Mouse (Mus musculus) 3134 (cell line): ENCODE data around the gene Edrf1.
"Not testable (repeated sequence)": the region's sequence is repeated elsewhere in the genome, so short reads cannot be mapped to it uniquely, and the experiment has no call there.

ENCODE experiments used
- DNase-seq: peaks from one replicate; pipeline ENCODE4 v3.0.0-alpha.2; 2011; ENCODE audit warnings: low spot score; ENCODE audit not compliant: insufficient read length; ENCODE audit errors: extremely low read depth

Edrf1 gene

DNA sequence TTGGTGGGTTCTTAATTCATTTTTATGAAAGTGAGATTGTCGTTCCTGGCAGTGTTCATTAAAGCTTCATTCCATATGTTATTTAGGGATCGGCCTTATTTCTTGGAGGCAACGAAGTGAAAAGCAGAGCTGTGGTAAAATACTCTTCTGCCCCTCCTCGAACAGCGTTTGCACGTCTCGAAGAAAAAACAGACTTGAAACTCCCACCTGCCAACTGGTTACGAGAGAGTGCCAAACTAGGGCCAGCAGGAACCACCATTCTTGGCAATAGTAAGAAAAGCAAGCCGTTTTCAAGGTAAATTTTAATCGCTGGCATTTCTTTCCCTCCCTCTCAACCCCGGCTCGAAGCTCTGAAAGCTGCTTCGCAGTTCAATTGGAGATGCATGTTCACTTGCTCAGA is 1.5 kb downstream of the Edrf1 start:
- no peak for DNase-seq

DNA sequence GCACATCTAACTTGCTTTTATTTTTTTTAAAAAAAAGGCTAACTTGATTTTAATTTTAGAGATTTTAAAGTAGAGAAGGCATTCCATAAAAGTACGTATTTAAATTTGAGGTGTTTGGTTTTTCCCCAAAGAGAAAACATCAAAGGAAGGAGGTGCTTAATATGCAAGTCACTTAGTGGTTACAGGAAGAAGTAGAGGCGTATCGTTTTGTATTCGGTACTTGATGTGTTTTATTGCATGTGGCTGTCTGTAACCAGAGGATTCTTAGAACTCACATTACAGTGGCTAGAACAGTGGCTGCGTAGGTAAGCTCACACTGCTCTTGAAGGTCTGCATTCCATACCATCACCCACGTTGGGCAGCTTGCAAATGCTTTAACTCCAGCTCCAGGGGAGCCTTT is 8.4 kb downstream of the Edrf1 start:
- no peak for DNase-seq

DNA sequence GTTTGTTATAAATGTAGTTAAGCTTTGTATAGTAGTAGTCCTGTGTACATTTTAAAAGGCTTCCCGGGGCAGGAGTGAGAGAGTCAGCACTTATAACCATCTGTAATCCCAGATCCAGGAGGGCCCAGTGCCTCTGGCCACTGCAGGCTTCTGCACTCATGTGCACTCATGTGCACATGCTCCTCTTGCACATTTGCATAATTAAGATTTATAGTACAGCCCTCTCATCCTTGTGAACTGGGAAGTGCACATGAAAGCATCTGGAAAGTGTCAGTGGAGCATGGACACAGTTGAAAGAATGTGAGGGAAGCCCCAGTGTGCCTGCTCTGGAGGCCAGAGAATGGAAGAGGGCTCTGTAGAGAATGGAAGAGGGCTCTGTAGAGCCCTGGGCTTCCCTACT is 25.1 kb downstream of the Edrf1 start:
- DNase-seq = no peak

DNA sequence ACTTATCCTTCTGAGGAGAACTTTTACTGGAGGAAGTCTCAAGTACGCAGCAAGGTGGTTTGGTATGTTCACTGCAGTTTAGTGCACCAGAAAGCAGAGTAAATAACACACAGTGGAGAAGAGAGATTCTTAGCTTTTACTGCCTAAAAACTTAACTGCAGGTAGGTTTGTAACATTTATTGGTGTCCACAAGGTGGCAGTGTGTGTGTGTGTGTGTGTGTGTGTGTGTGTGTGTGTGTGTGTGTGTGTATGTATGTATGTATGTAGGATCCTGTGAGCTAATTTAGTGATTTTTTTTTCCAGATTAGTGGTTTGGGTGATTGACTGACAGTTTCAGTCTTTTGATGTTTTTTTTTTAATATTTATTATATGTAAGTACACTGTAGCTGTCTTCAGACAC is 31.7 kb downstream of the Edrf1 start:
- DNase-seq = no peak

DNA sequence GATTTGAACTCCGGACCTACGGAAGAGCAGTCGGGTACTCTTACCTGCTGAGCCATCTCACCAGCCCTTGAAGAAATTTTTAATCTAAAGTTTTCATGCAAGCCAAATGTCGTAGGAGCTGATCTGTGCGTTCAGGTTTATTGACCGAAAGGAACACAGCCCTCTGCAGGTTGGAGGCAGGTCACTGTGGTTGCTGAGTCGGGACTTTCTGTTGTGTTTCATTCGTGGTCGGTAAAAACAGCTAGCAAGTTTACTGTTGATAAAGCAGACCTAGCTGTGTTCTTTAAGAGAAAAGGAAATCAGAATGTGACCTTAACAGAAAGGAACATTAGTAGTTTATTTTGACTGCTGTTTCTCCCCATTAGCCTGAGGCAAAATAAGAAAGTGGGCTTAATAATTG is 32.6 kb downstream of the Edrf1 start:
- no peak for DNase-seq

DNA sequence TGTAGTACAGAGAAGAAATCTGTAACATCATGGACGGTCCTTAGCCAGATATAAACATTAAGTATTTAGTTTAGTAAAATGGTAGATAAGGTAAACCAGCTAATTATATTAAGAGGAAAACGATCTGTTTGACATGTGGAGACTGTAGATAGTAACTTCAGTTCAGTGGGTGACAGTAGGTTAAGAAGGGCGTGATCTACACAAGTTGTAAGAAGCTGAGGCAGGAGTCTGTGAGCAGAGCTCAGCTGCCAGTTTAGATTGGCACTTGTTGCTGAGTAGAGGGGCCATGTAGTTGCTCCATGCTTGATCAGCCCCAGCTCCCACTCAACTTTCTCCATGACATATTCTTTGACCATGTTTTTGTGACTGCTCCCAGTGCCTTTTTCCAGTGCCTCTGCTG is 33.5 kb downstream of the Edrf1 start:
- no peak for DNase-seq

DNA sequence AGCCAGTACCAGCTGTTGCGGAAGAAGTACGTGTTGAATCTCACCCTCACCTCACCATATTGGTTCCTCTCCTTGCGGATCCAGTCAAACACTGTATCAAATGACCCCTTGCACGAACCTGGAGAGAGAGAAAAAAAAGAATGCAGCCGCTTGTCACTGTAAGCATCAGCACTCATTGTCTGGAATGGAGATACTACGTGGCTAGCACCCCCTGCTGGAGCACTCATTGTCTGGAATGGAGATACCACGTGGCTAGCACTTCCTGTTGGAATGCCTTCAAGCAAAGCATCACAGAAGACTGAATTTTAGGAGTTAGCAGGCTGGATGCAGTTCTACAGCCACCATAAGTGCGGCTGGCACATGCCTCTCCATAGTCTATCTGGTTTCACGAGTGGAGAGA is 38.7 kb downstream of the Edrf1 start:
- DNase-seq = no peak

DNA sequence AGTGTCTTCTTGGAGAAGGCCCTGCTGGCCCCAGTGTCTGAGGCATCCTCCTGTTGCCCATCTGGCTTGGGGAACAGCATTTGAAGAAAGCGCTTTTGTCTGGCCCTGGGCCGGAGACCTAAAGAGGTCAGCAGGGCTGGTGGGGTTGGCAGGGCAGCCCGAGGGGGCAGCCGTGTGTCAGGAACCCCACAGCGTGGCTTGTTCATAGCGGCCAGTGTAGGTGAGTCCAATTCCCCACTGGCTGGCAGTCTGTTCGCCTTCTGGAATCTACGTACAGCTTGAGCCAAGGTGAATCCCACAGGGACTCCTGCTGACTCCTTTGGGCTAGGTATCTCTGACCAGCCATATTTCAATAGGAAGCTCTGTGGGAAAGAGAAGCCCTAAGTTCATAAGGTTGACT is 41.4 kb downstream of the Edrf1 start:
- no peak for DNase-seq

DNA sequence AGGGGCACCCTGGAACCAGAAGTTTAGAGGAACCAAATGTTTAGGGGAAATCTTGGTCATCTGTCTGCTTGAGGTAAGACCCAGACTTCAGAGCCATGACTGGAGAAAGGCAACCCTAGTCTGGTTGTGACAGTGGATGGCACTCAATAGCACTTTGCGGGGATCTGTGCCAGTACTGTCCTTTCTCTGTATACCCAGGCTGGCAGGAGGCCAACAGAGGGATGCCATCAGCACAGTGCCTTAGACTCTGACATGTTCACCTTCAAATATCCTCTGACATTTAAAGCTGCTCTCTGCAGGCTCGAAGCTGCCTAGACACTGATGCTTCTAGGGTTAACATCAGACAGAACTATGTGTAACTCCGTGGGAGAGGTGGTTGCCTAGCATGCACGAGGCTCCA is 42.1 kb downstream of the Edrf1 start:
- no peak for DNase-seq

DNA sequence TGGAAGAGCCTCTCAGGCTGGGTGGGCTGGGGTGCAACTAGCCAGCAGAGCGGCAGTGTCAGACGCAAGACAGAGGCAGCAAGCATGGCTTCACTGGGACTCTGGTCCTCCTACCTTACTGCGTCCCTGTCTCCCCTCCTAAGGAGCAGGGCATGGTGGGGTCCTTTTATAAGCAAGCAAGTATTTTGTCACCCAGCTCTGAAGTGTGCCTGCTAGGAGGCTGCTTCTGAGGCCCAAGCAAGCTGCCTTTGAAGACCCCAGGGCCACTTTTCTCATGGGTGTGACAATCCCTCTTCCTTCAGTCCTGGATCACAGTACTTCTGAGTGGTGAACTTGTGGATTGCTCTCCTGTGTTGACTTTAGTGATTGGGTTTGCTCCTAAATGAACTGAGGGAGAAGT is 42.6 kb downstream of the Edrf1 start, which contains the start of gene Mmp21:
Gene Mmp21, minus strand, starts transcription at position 101 of the 400 bp plus-strand sequence.
- no peak for DNase-seq

DNA sequence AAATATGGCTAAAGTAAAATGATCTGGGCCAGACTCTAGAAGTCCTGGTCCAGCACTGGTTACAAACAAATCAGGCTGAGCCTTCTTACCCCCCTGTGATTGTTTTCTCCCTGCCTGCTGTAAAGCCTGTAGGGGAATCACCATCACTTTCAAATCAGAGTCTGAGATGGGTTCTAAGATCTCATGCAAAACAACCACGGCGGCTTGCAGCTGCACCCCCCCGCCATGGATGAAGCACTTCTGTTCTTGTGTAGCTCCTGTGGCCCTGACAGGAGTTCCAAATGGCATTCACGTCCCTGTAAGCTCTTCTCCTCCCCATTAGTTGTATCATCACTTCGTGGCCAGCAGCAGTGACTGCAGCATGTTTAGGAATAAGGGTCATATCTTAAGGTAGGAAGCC is 46.3 kb downstream of the Edrf1 start:
- DNase-seq = no peak

DNA sequence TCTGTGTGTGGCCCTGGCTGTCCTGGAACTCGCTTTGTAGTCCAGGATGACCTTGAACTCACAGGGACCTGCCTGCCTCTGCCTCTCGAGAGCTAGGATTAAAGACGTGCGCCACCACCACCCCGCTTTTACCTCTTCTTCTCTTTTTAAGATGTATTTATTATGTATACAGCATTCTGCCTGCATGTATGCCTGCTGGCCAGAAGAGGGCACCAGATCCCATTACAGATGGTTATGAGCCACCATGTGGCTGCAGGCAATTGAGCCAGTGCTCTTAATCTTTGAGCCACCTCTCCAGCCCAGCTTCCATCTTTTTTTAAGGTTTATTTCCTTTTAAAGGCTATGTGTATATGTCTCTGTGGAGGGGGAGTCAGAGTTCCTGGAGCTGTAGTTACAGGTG is 46.8 kb downstream of the Edrf1 start:
- DNase-seq = no peak

DNA sequence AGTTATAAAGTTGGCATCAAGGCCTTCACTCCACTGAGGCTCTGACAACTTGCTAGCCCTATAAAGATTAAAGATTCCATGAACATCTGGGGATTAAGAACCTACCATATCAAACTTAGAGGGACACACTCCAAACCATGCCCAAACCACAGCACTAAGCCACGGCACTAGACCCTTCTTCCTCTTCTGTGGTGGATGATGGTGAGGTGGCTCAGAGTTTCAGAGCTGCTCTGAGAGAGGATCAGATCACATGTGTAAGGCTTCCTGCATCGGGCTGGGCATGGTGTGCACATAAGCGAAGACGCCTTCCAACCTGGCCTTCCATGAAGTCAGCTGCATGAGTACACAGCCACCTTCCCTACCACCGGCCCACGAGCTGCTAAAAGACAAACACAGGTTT is 47.4 kb downstream of the Edrf1 start:
- DNase-seq = no peak

DNA sequence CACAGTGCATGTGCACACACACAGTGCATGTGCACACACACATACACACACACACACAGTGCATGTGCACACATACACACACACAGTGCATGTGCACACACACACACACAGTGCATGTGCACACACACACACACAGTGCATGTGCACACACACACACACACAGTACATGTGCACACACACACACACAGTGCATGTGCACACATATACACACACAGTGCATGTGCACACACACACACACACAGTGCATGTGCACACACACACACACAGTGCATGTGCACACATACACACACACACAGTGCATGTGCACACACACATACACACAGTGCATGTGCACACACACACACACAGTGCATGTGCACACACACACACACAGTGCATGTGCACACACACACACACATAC is 48.3 kb downstream of the Edrf1 start:
- DNase-seq = not testable (repeated sequence)

DNA sequence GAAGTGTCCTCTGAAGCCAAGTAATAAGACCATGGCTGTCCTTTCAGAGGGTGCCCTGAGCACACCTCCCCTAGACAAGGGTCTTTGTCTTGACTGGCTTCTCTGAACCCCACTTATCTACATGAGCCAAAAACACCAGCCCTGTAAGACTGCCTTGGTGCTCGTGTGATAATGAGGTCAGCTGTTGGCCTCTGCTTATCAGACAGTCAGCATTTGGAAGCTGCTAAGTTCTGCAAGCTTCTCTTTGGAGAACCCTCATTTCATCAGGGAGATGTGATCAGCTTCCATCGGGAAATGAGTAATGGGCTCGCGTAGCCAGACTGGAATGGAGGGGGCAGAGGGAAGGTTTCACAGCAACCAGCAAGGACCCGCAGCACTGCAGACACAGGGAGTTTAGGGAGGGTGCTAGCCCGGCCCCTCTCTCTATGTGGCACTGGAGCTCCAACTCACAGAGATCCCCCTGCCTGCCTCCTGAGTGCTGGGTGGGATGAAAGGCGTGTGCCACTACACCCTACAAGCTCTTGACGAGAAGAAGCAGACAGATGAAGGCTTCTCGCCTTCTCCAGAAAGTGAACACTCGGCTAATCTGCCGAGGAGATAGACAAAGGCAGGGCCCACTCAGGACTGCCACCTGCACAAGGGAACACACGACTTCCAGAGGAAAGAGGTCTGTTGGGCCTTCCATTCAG is 60.8 kb downstream of the Edrf1 start:
- no peak for DNase-seq

DNA sequence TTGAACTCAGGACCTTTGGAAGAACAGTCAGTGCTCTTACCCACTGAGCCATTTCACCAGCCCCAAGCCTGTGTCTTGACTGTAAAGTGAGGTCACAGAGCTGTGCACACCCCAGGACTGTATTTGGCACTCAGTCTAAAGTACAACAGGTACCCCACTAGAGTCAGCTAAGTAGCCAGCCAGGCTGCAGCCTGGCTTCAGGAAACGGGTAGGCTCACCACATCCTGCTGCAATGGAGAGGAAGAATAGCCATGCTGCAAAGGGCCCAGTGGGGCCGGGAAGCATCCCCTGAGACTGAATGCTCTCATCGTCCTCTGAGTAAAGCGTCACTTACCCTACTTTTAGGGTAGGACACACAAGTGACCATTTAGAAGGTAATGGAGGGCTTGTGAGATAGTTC is 62.5 kb downstream of the Edrf1 start:
- no peak for DNase-seq

DNA sequence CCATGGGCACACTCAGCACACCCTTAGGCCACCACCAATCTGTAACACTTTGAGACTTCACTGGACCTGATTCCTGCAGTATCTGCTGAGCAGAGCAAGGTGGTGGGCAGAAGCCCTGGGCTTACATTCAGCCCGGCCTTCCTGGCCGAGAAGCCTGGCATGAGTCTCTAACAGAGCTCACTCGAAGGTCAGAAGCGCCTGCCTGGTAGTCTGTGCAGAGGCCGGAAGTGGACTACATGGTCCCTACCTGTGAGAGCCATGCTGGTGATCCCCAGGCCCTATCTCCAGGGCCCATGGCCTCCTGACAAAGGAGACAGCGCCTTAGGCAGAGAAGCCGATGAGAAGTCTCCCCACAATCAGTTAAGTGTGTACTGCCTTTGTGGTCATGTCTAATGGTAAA is 64.0 kb downstream of the Edrf1 start:
- no peak for DNase-seq

DNA sequence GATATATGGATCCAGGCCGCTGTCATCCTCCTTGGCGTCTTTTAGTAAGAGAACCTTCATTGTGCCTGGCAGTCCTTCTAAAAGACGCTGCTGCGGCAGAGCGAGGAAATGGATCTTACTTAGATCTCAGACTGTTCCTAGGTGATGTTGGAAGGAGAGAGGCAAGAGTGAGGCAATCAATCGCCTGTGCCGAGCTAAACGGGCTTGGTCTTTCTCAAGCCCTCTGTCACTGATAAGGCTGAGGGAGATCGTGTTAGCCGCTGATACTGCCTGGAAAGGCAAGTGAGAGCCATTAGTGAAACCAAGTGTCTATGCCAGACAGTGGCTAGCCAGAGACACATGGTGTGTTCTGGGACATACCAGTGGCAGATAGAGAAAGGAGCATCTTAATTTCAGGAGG is 65.0 kb downstream of the Edrf1 start:
- DNase-seq = no peak

DNA sequence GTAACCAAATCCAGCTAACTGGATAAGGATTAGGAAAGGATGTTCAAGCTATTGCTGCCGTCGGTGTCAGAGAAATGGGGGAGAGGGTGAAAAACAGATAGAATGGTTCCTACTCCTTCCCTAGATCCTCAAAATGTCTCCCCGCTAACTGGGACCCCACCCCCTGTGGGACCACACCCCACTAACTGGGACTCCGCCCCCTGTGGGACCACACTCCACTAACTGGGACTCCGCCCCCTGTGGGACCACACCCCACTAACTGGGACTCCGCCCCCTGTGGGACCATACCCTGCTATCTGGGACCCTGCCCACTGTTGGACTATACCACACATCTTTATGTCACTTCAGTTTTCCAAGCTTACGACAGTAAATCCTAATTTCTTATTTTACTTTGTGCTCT is 66.6 kb downstream of the Edrf1 start:
- DNase-seq = no peak

DNA sequence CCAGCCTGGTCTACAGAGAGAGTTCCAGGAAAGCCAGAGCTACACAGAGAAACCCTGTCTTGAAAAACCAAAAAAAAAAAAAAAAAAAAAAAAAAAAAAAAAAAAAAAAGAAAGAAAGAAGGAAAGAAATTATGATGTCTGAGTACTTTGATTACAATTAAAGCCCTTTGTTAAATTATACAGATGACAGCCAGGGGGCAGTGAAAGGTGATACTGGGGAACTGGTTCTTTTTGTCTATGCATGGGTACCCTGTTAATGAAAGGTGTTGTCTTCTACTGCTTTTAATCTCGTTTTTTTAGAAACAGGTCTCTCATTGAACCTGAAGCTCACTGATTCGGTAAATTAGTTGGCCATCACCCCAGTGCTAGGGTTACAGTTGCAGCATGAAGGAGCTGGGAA is 70.0 kb downstream of the Edrf1 start:
- no peak for DNase-seq

DNA sequence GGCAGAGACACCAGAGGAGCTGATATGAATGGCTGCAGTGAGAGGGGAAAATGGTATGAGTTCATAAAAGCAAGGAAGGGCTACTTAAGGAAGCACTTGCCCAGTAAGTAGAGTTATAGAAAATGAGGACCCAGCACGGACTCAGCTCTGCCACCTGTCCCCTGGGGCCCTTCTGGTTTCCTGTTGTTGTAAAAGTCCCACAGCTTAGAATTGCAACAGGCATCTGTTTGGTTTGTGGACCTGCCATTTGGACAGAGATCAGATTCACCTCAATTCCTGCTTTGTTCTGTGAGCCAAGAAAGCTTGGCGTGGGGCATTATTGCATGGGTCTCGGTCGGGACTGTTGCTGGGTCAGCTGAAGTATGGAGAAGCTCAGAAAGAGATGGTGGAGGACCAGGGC is 78.0 kb downstream of the Edrf1 start:
- no peak for DNase-seq

DNA sequence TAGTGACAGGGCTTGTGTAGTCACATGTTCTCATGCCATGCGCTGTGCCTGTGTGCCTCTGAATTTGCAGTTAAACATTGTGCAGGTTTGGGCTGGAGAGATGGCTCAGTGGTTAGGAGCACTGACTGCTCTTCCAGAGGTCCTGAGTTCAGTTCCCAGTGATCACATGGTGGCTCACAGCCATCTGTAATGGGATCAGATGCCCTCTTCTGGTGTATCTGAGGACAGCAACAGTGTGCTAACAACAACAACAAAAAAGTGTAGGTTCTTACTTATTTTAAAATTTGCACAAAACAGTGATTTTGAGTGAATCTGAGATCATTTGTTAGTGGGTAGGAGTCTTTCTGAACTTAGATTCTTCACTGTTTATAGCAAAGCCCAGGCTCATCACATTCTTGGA is 81.2 kb downstream of the Edrf1 start:
- no peak for DNase-seq

DNA sequence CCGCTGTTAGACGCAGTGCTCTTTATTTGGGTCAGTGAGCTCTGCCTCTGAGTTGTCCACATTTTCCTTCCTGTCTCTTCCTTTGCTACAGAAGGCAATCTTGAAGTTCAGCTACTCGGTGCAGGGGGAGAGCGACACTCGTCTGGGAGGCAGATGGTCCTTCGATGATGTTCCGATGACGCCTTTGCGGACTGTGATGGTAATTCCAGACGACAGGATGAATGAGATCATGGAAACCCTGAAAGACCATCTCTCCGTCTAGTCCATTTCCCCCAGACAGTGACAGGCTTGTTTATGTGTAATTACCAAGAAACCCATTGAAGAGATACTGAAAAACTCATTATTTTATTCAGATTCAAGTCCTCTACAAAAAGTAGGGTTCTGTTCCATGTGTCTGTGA is 83.3 kb downstream of the Edrf1 start:
- DNase-seq = no peak
